8 mouse cellular contexts compared by ENCODE assay signal in genomic region chr4:83314922-83315881, GRCm38 (mm10). TPM values are rescaled to one million over a fixed set of nuclear protein-coding genes. Genes with fewer than 3 reads are reported as not detected.
A peak's percentile ranks its signal among the peaks of the same experiment; 100 is the strongest.
DNase-seq lines count a peak whose midpoint lies in the region; ATAC-seq lines count a peak whose summit lies in the region.

No protein-coding gene starts in this region.

- intact Hi-C loops in left cerebral cortex, postnatal 36 days (cut with DNase I) = no loop called here

- peak overlapping the region; percentile 23; the same call in 1 of the 2 replicates for H3K27ac ChIP-seq in hindbrain, embryonic 10.5 days
- no peak overlapping the region for H3K27ac ChIP-seq in hindbrain, embryonic 11.5 days (ENCODE audit: low read depth, low read length)
- H3K27ac ChIP-seq in brown adipose tissue, adult 24 weeks (replicated peaks; ENCODE audit: low read depth, low read length) = peak overlapping the region; percentile 90
- H3K27ac ChIP-seq in lung, embryonic 16.5 days (ENCODE audit: low read length) = 0 out of 2 replicates have a peak overlapping the region, but pooled peaks have one; percentile 10

- no peak overlapping the region for H3K9ac ChIP-seq in hindbrain, embryonic 11.5 days (ENCODE audit: low read depth, low read length)
- H3K9ac ChIP-seq in lung, embryonic 16.5 days (ENCODE audit: low read length) = peak overlapping the region; percentile 30

- H3K36me3 ChIP-seq in hindbrain, embryonic 10.5 days = no peaks in the 10 kb centered on the region
- no peaks in the 10 kb centered on the region for H3K36me3 ChIP-seq in hindbrain, embryonic 11.5 days (ENCODE audit: control insufficient read depth, insufficient read depth, low read length)
- H3K36me3 ChIP-seq in lung, embryonic 16.5 days (ENCODE audit: control insufficient read depth, insufficient read depth, low read length) = no peaks in the 10 kb centered on the region

- H3K4me2 ChIP-seq in hindbrain, embryonic 11.5 days (replicated peaks; ENCODE audit: low read depth, low read length) = no peak overlapping the region
- peak overlapping the region; percentile 50 for H3K4me2 ChIP-seq in lung, embryonic 16.5 days (ENCODE audit: low read depth, low read length)

- 54% methylated on average over 13 of the region's 13 CpGs for WGBS in hindbrain, embryonic 10.5 days
- WGBS in hindbrain, embryonic 11.5 days = 60% methylated on average over 13 of the region's 13 CpGs
- WGBS in lung, embryonic 16.5 days = 42% methylated on average over 13 of the region's 13 CpGs

- H3K27me3 ChIP-seq in hindbrain, embryonic 10.5 days (ENCODE audit: insufficient read depth, poor library complexity, severe bottlenecking) = no peaks in the 10 kb centered on the region
- H3K27me3 ChIP-seq in hindbrain, embryonic 11.5 days (ENCODE audit: control insufficient read depth, insufficient read depth, low read length) = no peaks in the 10 kb centered on the region
- no peaks in the 10 kb centered on the region for H3K27me3 ChIP-seq in lung, embryonic 16.5 days (ENCODE audit: control insufficient read depth, insufficient read depth, low read depth, low read length)

- H3K4me1 ChIP-seq in hindbrain, embryonic 10.5 days (replicated peaks) = peaks cover 13% of the 10 kb centered on the region
- no peaks in the 10 kb centered on the region for H3K4me1 ChIP-seq in hindbrain, embryonic 11.5 days (replicated peaks; ENCODE audit: control insufficient read depth, insufficient read depth, low read length)
- H3K4me1 ChIP-seq in brown adipose tissue, adult 24 weeks (ENCODE audit: control insufficient read depth, insufficient read depth, insufficient read length, low read length) = peaks cover 52% of the 10 kb centered on the region
- H3K4me1 ChIP-seq in lung, embryonic 16.5 days (replicated peaks; ENCODE audit: control insufficient read depth, insufficient read depth, low read length) = peaks cover 6% of the 10 kb centered on the region

- no peaks in the 10 kb centered on the region for H3K9me3 ChIP-seq in hindbrain, embryonic 10.5 days
- no peaks in the 10 kb centered on the region for H3K9me3 ChIP-seq in hindbrain, embryonic 11.5 days (ENCODE audit: control insufficient read depth, low read length)
- H3K9me3 ChIP-seq in lung, embryonic 16.5 days (ENCODE audit: control insufficient read depth, low read length) = no peaks in the 10 kb centered on the region

- no peak for ATAC-seq in hindbrain, embryonic 11.5 days (ENCODE audit: low FRiP score)
- ATAC-seq in hematopoietic stem cell, adult 5-6 weeks (replicated peaks in 1 of 2; ENCODE audit: insufficient read depth in 1 of 2, low FRiP score in 2 of 2, low TSS enrichment in 1 of 2, low read depth in 1 of 2, poor library complexity in 2 of 2, severe bottlenecking in 2 of 2) = peak; percentile 76 to 77
- ATAC-seq in lung, embryonic 16.5 days (ENCODE audit: low read depth) = peak; percentile 68

- H3K4me3 ChIP-seq in hindbrain, embryonic 10.5 days = no peak overlapping the region
- no peak overlapping the region for H3K4me3 ChIP-seq in hindbrain, embryonic 11.5 days (ENCODE audit: low read depth, low read length)
- H3K4me3 ChIP-seq in brown adipose tissue, adult 24 weeks (ENCODE audit: insufficient read depth, low read depth, low read length) = peak overlapping the region; percentile 53
- H3K4me3 ChIP-seq in lung, embryonic 16.5 days (ENCODE audit: low read length) = peak overlapping the region; percentile 22

- no peak for DNase-seq in hindbrain, embryonic 10.5 days (ENCODE audit: low spot score)
- DNase-seq in hindbrain, embryonic 11.5 days (ENCODE audit: low spot score) = no peak
- DNase-seq in CD4-positive, CD25-positive, alpha-beta regulatory T cell, adult 2 months (ENCODE audit: low read depth, low spot score) = peak; percentile 69
- DNase-seq in thymus, postnatal 0 days (ENCODE audit: low spot score) = peak; percentile 75
- DNase-seq in left cerebral cortex, postnatal 36 days (ENCODE audit: low spot score in 2 of 2) = no peak

RNA-seq across cellular contexts. Expression of gene Ttc39b, which starts 8.9 kb away (rescaled TPM):
- polyA plus RNA-seq in hindbrain, embryonic 10.5 days (2016; fragmentation: Nextera tagmentation; extraction: Ambion mirVana) = 1.8 and 2.5 TPM in 2 replicates
- 1.8 and 2.9 TPM in 2 replicates for polyA plus RNA-seq in hindbrain, embryonic 11.5 days (2014; fragmentation: Nextera tagmentation; extraction: Ambion mirVana)
- 3.6 and 5.5 TPM in 2 replicates for polyA plus RNA-seq in brown adipose tissue, adult 24 weeks (2012; ENCODE audit: insufficient read depth, insufficient read length, missing spikeins)
- 14.5 and 15.1 TPM in 2 replicates for total RNA-seq in hematopoietic stem cell, adult 5-6 weeks (2017)
- polyA plus RNA-seq in lung, embryonic 16.5 days (2015; fragmentation: Nextera tagmentation; extraction: Ambion mirVana) = 3.2 and 4.0 TPM in 2 replicates
- 2.4 and 2.6 TPM in 2 replicates for polyA plus RNA-seq in thymus, postnatal 0 days (2015; fragmentation: Nextera tagmentation; extraction: Ambion mirVana)
- total RNA-seq in left cerebral cortex, postnatal 36 days (2021) = 10 to 100 TPM; 59.7 to 62.8 TPM

Comparison
In these comparisons a context has a peak if more than half of its experiments do, and no peak if none do; other contexts are left out.
1. DNase-seq: peak in CD4-positive, CD25-positive, alpha-beta regulatory T cell, adult 2 months (single experiment) and thymus, postnatal 0 days (single experiment); none in hindbrain, embryonic 10.5 days (single experiment), hindbrain, embryonic 11.5 days (single experiment) and left cerebral cortex, postnatal 36 days (0 of 2).
2. H3K4me3 ChIP-seq: peak in brown adipose tissue, adult 24 weeks (single experiment) and lung, embryonic 16.5 days (single experiment); none in hindbrain, embryonic 10.5 days (single experiment) and hindbrain, embryonic 11.5 days (single experiment).